8 mouse cellular contexts compared by ENCODE assay signal in the genomic region with DNA sequence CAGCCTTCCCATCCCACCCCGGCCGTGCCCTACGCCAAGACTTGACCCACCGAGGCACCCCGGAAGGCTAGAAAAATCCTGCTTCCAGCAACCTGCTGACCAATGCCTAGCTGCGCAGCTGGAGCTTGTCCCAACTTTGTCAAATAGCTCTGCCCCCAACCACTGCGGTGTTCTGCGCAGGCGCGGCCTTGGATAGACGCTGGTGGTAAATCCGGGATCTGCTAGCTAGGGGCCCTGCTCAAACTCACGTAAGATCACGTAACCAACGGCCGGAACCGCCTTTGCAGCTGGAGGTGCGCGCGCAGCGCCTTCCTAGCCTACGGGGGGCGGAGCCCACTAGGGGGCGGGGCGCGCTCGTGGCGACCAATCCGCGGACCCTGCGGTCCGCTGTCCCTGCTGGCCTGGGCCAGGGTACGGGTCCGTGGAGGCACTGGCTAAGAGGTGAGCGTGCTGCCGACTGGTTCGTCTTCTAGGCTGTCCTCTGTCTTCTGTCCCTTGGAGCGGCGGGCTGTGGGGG. TPM values are rescaled to one million over a fixed set of nuclear protein-coding genes. Genes with fewer than 3 reads are reported as not detected.
DNase-seq lines count a peak whose midpoint lies in the region; ATAC-seq lines count a peak whose summit lies in the region.

A gene (plus strand): TSS at position 249 of the 517 bp plus-strand sequence.

- H3K36me3 ChIP-seq in hindbrain, embryonic 11.5 days (ENCODE audit: control insufficient read depth, insufficient read depth, low read length), result peaks cover 6% of the 10 kb centered on the region; the same call in 1 of the 2 replicates

- peak within 1 kb of the TSS; percentile 74 for H3K9ac ChIP-seq in hindbrain, embryonic 11.5 days (ENCODE audit: low read depth, low read length)

- H3K4me3 ChIP-seq in hindbrain, embryonic 11.5 days (ENCODE audit: low read depth, low read length), result peak within 1 kb of the TSS; percentile 79

- peak within 1 kb of the TSS; percentile 73 for H3K4me2 ChIP-seq in hindbrain, embryonic 11.5 days (replicated peaks; ENCODE audit: low read depth, low read length)

- peak within 1 kb of the TSS; percentile 73 for H3K27ac ChIP-seq in hindbrain, embryonic 11.5 days (ENCODE audit: low read depth, low read length)

- no peaks in the 10 kb centered on the region for H3K27me3 ChIP-seq in hindbrain, embryonic 11.5 days (ENCODE audit: control insufficient read depth, insufficient read depth, low read length)

- H3K4me1 ChIP-seq in hindbrain, embryonic 11.5 days (replicated peaks; ENCODE audit: control insufficient read depth, insufficient read depth, low read length), result 0 out of 2 replicates have a peak, but pooled peaks cover 4% of the 10 kb centered on the region

- ATAC-seq in hindbrain, embryonic 11.5 days (ENCODE audit: low FRiP score), result peak; percentile 94

- no peaks in the 10 kb centered on the region for H3K9me3 ChIP-seq in hindbrain, embryonic 11.5 days (ENCODE audit: control insufficient read depth, low read length)

- under 1% methylated on average over 39 of the region's 39 CpGs for whole genome bisulfite sequencing in hindbrain, embryonic 11.5 days

- peak; percentile 99 for DNase-seq in Muller cell, postnatal 12 days (ENCODE audit: inconsistent ontology term)
- peak; percentile 99 for DNase-seq in cerebellum, adult 9-11 months
- peak; percentile 98 to 100 for DNase-seq in frontal cortex, adult 2 months (ENCODE audit: extremely low spot score in 1 of 2, low spot score in 1 of 2)
- peak; percentile 100 for DNase-seq in hindbrain, embryonic 11.5 days (ENCODE audit: low spot score)
- peak; percentile 98 to 99 for DNase-seq in layer of hippocampus, postnatal 10 days (ENCODE audit: low spot score in 2 of 2)
- DNase-seq in lung, postnatal 10 days, result peak; percentile 99
- DNase-seq in ovary, postnatal 36 days (ENCODE audit: low spot score), result peak; percentile 100
- DNase-seq in thymus, postnatal 25 days, result peak; percentile 98

RNA-seq across cellular contexts. Expression of the gene that starts here (rescaled TPM):
- 19.3 and 20.1 TPM in 2 replicates for polyA plus RNA-seq in frontal cortex, adult 2 months (2012; rRNA removed)
- 21.0 and 24.8 TPM in 2 replicates for polyA plus RNA-seq in hindbrain, embryonic 11.5 days (2014; fragmentation: Nextera tagmentation; extraction: Ambion mirVana)
- total RNA-seq in layer of hippocampus, postnatal 10 days (2021), result 10 to 100 TPM; 24.0 to 26.2 TPM

Comparison
In these comparisons a context has a peak if more than half of its experiments do, and no peak if none do; other contexts are left out.
1. Peak in every context shown above with its lines: DNase-seq, ATAC-seq, H3K4me3 ChIP-seq and H3K27ac ChIP-seq.